Mouse (Mus musculus) limb, embryonic 13.5 days (tissue): ENCODE measurements around the gene Gpx4. TPM values are rescaled to one million over a fixed set of nuclear protein-coding genes. Genes with fewer than 3 reads are reported as not detected.

ENCODE experiments used
- ATAC-seq: fragments of 200-750 bp; cut with Nextera tagmentation; 2 replicates; pipeline ENCODE4 v1.8.0; 2017; ENCODE audit warnings: low read depth, moderate number of reproducible peaks, moderate TSS enrichment; ENCODE audit not compliant: low FRiP score
- H3K27ac ChIP-seq: fragments of 300-500 bp; sonication (generic); 2 replicates; pipeline ENCODE4 v1.5.1; 2015; ENCODE audit warnings: inconsistent platforms, mild to moderate bottlenecking, moderate library complexity
- H3K27me3 ChIP-seq: fragments of 300-500 bp; sonication (generic); 2 replicates; pipeline ENCODE4 v1.6.1; 2015; ENCODE audit warnings: mild to moderate bottlenecking, inconsistent platforms
- H3K36me3 ChIP-seq: fragments of 300-500 bp; sonication (generic); 2 replicates; pipeline ENCODE4 v1.6.1; 2015; ENCODE audit warnings: inconsistent platforms, mild to moderate bottlenecking, moderate library complexity
- H3K4me1 ChIP-seq: fragments of 300-500 bp; sonication (generic); 2 replicates; pipeline ENCODE4 v1.6.1; 2015; ENCODE audit warnings: inconsistent platforms
- H3K4me2 ChIP-seq: fragments of 300-500 bp; sonication (generic); replicated peaks from 2 replicates; pipeline ENCODE4 v1.6.1; 2015; ENCODE audit warnings: inconsistent platforms, mild to moderate bottlenecking, moderate library complexity
- H3K4me3 ChIP-seq: fragments of 300-500 bp; sonication (generic); 2 replicates; pipeline ENCODE4 v1.5.1; 2015; ENCODE audit warnings: moderate library complexity, mild to moderate bottlenecking, inconsistent platforms
- H3K9ac ChIP-seq: fragments of 300-500 bp; sonication (generic); 2 replicates; pipeline ENCODE4 v1.6.1; 2015; ENCODE audit warnings: mild to moderate bottlenecking, inconsistent platforms
- H3K9me3 ChIP-seq: fragments of 300-500 bp; sonication (generic); 2 replicates; pipeline ENCODE4 v1.6.1; 2016; ENCODE audit warnings: inconsistent platforms
- WGBS: fragments of 180-500 bp; shearing (Covaris S2); methylation state at CpG from one replicate; pipeline ENCODE4 v1.1.7; 2015; 5-methylcytosine and 5-hydroxymethylcytosine counted together
- polyA plus RNA-seq: library from polyadenylated mRNA; unstranded; fragments of >200 nt; fragmentation: Nextera tagmentation; extraction: Ambion mirVana; gene quantifications from 2 replicates; pipeline ENCODE4 v1.2.1, GENCODE M21; 2015

Gpx4 gene
- polyA plus RNA-seq, 1 experiment from 2014 or later, result 462 TPM

GRCm38 (mm10) chr10:80024229-80025043 lies 22.5 kb upstream of the Gpx4 start:
- Histone ChIP-seq H3K4me1 (peaks cover 13% of the 10 kb centered on the region), H3K27ac (no peak overlapping the region), H3K36me3 (peaks cover 21% of the 10 kb centered on the region), H3K9me3 (no peaks in the 10 kb centered on the region), H3K4me3 (no peak overlapping the region), H3K4me2 (no peak overlapping the region), H3K27me3 (peaks cover 2% of the 10 kb centered on the region; the same call in 1 of the 2 replicates), H3K9ac (no peak overlapping the region)
- WGBS, result 77% methylated on average over 15 of the region's 15 CpGs
- no peak for ATAC-seq

GRCm38 (mm10) chr10:80025044-80025347 lies 22.0 kb upstream of the Gpx4 start:
- H3K36me3 ChIP-seq, result peaks cover 21% of the 10 kb centered on the region
- no peak overlapping the region for H3K4me2 ChIP-seq

GRCm38 (mm10) chr10:80025463-80025862 lies 21.5 kb upstream of the Gpx4 start:
- no peaks in the 10 kb centered on the region for H3K9me3 ChIP-seq
- H3K4me2 ChIP-seq, result no peak overlapping the region
- H3K4me1 ChIP-seq, result peaks cover 3% of the 10 kb centered on the region; the same call in 1 of the 2 replicates
- peaks cover 21% of the 10 kb centered on the region for H3K36me3 ChIP-seq
- no peak overlapping the region for H3K4me3 ChIP-seq
- no peaks in the 10 kb centered on the region for H3K27me3 ChIP-seq
- H3K27ac ChIP-seq, result no peak overlapping the region
- no peak overlapping the region for H3K9ac ChIP-seq
- ATAC-seq, result no peak
- 77% methylated on average over 10 of the region's 10 CpGs for WGBS

More at GRCm38 (mm10) chr10:80025044-80025347, 22.0 kb upstream of the Gpx4 start:
- ATAC-seq, result no peak
- 54% methylated on average over 4 of the region's 4 CpGs for WGBS
- Histone ChIP-seq H3K4me3 (no peak overlapping the region), H3K27ac (no peak overlapping the region), H3K9ac (no peak overlapping the region), H3K9me3 (no peaks in the 10 kb centered on the region), H3K4me1 (peaks cover 8% of the 10 kb centered on the region), H3K27me3 (peaks cover 2% of the 10 kb centered on the region; the same call in 1 of the 2 replicates)

- H3K27ac ChIP-seq, result no peak overlapping the region
- peaks cover 21% of the 10 kb centered on the region for H3K36me3 ChIP-seq
- no peaks in the 10 kb centered on the region for H3K27me3 ChIP-seq
- 57% methylated on average over 12 of the region's 12 CpGs for WGBS
- H3K9ac ChIP-seq, result no peak overlapping the region
- no peaks in the 10 kb centered on the region for H3K9me3 ChIP-seq
- H3K4me1 ChIP-seq, result no peaks in the 10 kb centered on the region
- no peak; the same call in 1 of the 2 replicates for ATAC-seq
- no peak overlapping the region for H3K4me3 ChIP-seq
- no peak overlapping the region for H3K4me2 ChIP-seq
Observed at GRCm38 (mm10) chr10:80025889-80026288, 21.1 kb upstream of the Gpx4 start.

GRCm38 (mm10) chr10:80027681-80028520 lies 19.1 kb upstream of the Gpx4 start:
- WGBS, result 71% methylated on average over 20 of the region's 20 CpGs
- Histone ChIP-seq H3K9me3 (no peaks in the 10 kb centered on the region), H3K4me2 (no peak overlapping the region), H3K27me3 (no peaks in the 10 kb centered on the region), H3K4me1 (no peaks in the 10 kb centered on the region), H3K27ac (no peak overlapping the region), H3K9ac (no peak overlapping the region), H3K4me3 (no peak overlapping the region), H3K36me3 (peaks cover 11% of the 10 kb centered on the region; the same call in 1 of the 2 replicates)
- no peak for ATAC-seq

GRCm38 (mm10) chr10:80028521-80028846 lies 18.5 kb upstream of the Gpx4 start:
- Histone ChIP-seq H3K4me3 (no peak overlapping the region), H3K4me1 (no peaks in the 10 kb centered on the region), H3K9ac (no peak overlapping the region), H3K9me3 (no peaks in the 10 kb centered on the region), H3K27me3 (no peaks in the 10 kb centered on the region), H3K36me3 (peaks cover 9% of the 10 kb centered on the region; the same call in 1 of the 2 replicates), H3K4me2 (no peak overlapping the region), H3K27ac (no peak overlapping the region)
- no peak for ATAC-seq
- 95% methylated on average over 13 of the region's 13 CpGs for WGBS

- peaks cover 15% of the 10 kb centered on the region for H3K36me3 ChIP-seq
- H3K4me2 ChIP-seq, result no peak overlapping the region
- ATAC-seq, result no peak
Observed at GRCm38 (mm10) chr10:80030191-80030590, 16.8 kb upstream of the Gpx4 start.

GRCm38 (mm10) chr10:80030736-80031135 lies 16.2 kb upstream of the Gpx4 start:
- ATAC-seq, result no peak
- 0 out of 2 replicates have a peak, but pooled peaks cover 5% of the 10 kb centered on the region for H3K4me1 ChIP-seq
- H3K27me3 ChIP-seq, result no peaks in the 10 kb centered on the region
- no peak overlapping the region for H3K27ac ChIP-seq
- no peak overlapping the region for H3K4me3 ChIP-seq
- H3K9ac ChIP-seq, result no peak overlapping the region; the same call in 1 of the 2 replicates
- H3K36me3 ChIP-seq, result peaks cover 20% of the 10 kb centered on the region
- no peaks in the 10 kb centered on the region for H3K9me3 ChIP-seq
- no peak overlapping the region for H3K4me2 ChIP-seq
- WGBS, result 87% methylated on average over 17 of the region's 17 CpGs

More at GRCm38 (mm10) chr10:80030191-80030590, 16.8 kb upstream of the Gpx4 start:
- Histone ChIP-seq H3K4me3 (no peak overlapping the region), H3K4me1 (0 out of 2 replicates have a peak, but pooled peaks cover 5% of the 10 kb centered on the region), H3K9ac (no peak overlapping the region), H3K27ac (no peak overlapping the region), H3K27me3 (no peaks in the 10 kb centered on the region), H3K9me3 (no peaks in the 10 kb centered on the region)
- WGBS, result 82% methylated on average over 9 of the region's 9 CpGs

GRCm38 (mm10) chr10:80032799-80033480 lies 14.0 kb upstream of the Gpx4 start:
- Histone ChIP-seq H3K9me3 (no peaks in the 10 kb centered on the region), H3K27me3 (no peaks in the 10 kb centered on the region), H3K4me3 (no peak overlapping the region), H3K4me1 (peaks cover 7% of the 10 kb centered on the region), H3K27ac (peak overlapping the region; percentile 22; the same call in 1 of the 2 replicates), H3K36me3 (peaks cover 42% of the 10 kb centered on the region), H3K4me2 (no peak overlapping the region), H3K9ac (0 out of 2 replicates have a peak overlapping the region, but pooled peaks have one; percentile 26)
- no peak for ATAC-seq
- WGBS, result 63% methylated on average over 5 of the region's 5 CpGs

GRCm38 (mm10) chr10:80033511-80034391 lies 13.2 kb upstream of the Gpx4 start:
- H3K27ac ChIP-seq, result 0 out of 2 replicates have a peak overlapping the region, but pooled peaks have one; percentile 6
- H3K27me3 ChIP-seq, result no peaks in the 10 kb centered on the region
- peaks cover 45% of the 10 kb centered on the region for H3K36me3 ChIP-seq
- H3K4me1 ChIP-seq, result peaks cover 15% of the 10 kb centered on the region
- no peaks in the 10 kb centered on the region for H3K9me3 ChIP-seq
- ATAC-seq, result 0 out of 2 replicates have a peak, but pooled peaks have one; percentile 20
- no peak overlapping the region for H3K4me3 ChIP-seq
- no peak overlapping the region for H3K4me2 ChIP-seq
- 37% methylated on average over 9 of the region's 9 CpGs for WGBS
- peak overlapping the region; percentile 25; the same call in 1 of the 2 replicates for H3K9ac ChIP-seq

GRCm38 (mm10) chr10:80035148-80035547 lies 11.8 kb upstream of the Gpx4 start:
- WGBS, result 86% methylated on average over 8 of the region's 8 CpGs
- no peaks in the 10 kb centered on the region for H3K27me3 ChIP-seq
- no peak overlapping the region for H3K9ac ChIP-seq
- ATAC-seq, result no peak
- peak overlapping the region; percentile 22; the same call in 1 of the 2 replicates for H3K27ac ChIP-seq
- no peak overlapping the region for H3K4me2 ChIP-seq
- H3K36me3 ChIP-seq, result peaks cover 41% of the 10 kb centered on the region
- peaks cover 18% of the 10 kb centered on the region for H3K4me1 ChIP-seq
- H3K9me3 ChIP-seq, result no peaks in the 10 kb centered on the region
- H3K4me3 ChIP-seq, result no peak overlapping the region
